Mouse (Mus musculus): ENCODE data around the gene Jund. TPM values are rescaled to one million over a fixed set of nuclear protein-coding genes. Genes with fewer than 3 reads are reported as not detected.

The Jund gene
- polyA plus RNA-seq, 1 experiment: 345 TPM

DNA sequence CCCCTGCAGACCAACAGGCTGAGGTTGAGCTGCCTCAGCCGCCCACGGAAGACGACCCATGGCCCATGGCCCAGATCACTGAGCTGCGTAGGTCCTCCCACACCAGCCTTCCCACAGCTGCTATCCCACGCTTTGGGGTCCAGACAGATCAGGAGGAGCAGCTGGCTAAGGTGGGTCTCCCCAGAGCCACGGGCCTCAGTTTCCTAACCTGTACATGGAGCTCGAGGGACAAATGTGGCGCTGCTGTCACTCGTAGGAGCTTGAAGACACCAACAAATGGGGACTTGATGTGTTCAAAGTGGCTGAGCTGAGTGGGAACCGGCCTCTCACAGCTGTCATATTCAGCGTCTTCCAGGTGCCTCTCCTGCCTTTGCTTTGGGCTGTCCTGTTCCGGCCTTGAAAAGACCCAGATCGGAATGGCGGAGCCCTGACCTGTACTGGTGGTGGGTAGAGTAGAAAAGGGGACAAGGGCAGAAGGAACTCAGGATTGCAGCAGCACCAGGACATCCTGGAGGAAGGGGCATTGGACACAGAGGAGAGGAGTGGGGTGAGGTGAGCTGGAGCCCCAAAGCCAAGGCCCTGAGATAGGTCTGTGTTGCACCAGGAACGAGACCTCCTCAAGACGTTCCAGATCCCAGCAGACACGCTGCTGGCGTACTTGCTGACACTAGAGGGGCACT, 48.6 kb downstream of the Jund start:
- no peak for DNase-seq (ENCODE audit: low read depth, low spot score)
- 85% methylated on average over 18 of the region's 18 CpGs for WGBS

DNA sequence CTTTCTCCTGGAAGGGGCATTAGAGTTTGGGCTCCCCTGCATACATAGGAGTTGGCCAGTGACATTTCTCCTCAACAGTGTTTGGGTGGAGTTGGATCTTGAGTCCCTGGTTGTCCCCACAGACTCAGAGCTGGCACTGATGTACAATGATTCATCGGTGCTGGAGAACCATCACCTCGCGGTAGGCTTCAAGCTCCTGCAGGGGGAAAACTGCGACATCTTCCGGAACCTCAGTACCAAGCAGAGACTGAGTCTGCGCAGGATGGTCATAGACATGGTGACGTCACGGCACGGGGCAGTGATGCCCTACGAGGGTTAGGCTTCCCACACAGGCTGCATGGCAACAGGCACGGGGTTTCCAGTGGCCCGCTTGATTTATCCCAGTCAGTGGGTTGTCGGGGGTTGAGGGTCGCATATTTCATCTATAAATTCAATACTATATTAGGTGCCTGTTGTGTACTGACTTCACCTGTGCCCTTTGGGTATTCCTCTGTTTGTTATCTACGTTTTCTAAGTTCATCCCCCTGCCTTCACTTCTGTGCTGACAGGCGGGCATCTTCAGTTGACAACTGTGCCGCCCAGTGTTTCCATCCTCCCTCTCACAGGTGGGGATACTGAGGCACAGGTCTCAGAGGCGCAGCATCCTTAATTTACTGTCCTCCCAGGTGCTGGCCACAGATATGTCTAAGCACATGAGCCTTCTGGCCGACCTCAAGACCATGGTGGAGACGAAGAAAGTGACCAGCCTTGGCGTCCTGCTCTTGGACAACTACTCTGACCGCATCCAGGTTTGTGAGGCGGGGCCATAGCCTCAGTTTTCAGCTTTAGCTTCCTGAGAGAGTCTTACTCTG, 49.7 kb downstream of the Jund start:
- 86% methylated on average over 23 of the region's 23 CpGs for WGBS
- DNase-seq (ENCODE audit: low read depth, low spot score): no peak

DNA sequence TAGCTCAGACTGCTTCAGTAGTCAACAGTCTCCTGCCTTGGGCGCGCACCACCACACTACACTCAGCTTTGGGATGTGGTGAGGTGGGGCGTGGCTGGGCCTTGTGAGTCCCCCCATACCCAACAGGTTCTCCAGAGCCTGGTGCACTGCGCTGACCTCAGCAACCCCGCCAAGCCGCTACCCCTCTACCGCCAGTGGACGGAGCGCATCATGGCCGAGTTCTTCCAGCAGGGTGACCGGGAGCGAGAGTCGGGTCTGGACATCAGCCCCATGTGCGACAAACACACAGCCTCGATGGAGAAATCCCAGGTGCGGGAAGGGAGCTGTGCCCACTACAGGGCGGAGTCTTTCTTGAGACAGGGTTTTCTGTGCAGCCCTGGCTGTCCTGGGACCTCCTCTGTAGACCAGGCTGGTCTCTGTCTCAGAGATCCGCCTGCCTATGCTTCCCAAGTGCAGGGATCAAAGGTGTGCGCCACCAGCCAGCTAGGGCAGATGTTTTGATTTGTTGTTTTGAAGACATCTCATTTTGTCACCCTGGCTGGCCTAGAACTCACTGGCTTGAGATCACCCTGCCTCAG, 50.4 kb downstream of the Jund start:
- no peak for DNase-seq (ENCODE audit: low read depth, low spot score)
- 82% methylated on average over 19 of the region's 19 CpGs for WGBS

Other genes starting within 250 kb of the Jund start
- gene Klhl26, start 222.0 kb upstream of the Jund start, polyA plus RNA-seq (2012; rRNA removed): 16.8 and 22.1 TPM in 2 replicates
- 2.1 and 2.4 TPM in 2 replicates for gene Tmem59l, start 211.6 kb upstream of the Jund start, polyA plus RNA-seq (2012; rRNA removed)
- gene Crlf1, start 205.8 kb upstream of the Jund start, polyA plus RNA-seq (2012; rRNA removed): 1.1 and 2.0 TPM in 2 replicates
- 137 and 159 TPM in 2 replicates for gene Rex1bd, start 192.2 kb upstream of the Jund start, polyA plus RNA-seq (2012; rRNA removed)
- gene Uba52, start 188.1 kb upstream of the Jund start, polyA plus RNA-seq (2012; rRNA removed): 768 and 796 TPM in 2 replicates
- 422 and 497 TPM in 2 replicates for gene Fkbp8, start 171.2 kb upstream of the Jund start, polyA plus RNA-seq (2012; rRNA removed)
- gene Kxd1, start 171.0 kb upstream of the Jund start, polyA plus RNA-seq (2012; rRNA removed): 64.3 and 72.6 TPM in 2 replicates
- 24.9 and 28.2 TPM in 2 replicates for gene Ell, start 159.5 kb upstream of the Jund start, polyA plus RNA-seq (2012; rRNA removed)
- gene Isyna1, start 104.6 kb upstream of the Jund start, polyA plus RNA-seq (2012; rRNA removed): 103 and 108 TPM in 2 replicates
- gene Ssbp4, start 90.1 kb upstream of the Jund start, polyA plus RNA-seq (2012; rRNA removed): 110 and 122 TPM in 2 replicates
- gene Lrrc25, start 82.8 kb upstream of the Jund start, polyA plus RNA-seq (2012; rRNA removed): 7.3 and 8.5 TPM in 2 replicates
- 1.8 and 2.2 TPM in 2 replicates for gene Gdf15, start 66.5 kb upstream of the Jund start, polyA plus RNA-seq (2012; rRNA removed)
- 52.0 and 73.1 TPM in 2 replicates for gene Pgpep1, start 38.6 kb upstream of the Jund start, polyA plus RNA-seq (2012; rRNA removed)
- 147 TPM in 2 replicates for gene Lsm4, start 25.7 kb upstream of the Jund start, polyA plus RNA-seq (2012; rRNA removed)
- gene Iqcn, start 4.5 kb downstream of the Jund start, polyA plus RNA-seq (2012; rRNA removed): 0.01 TPM in 1 of 2 replicates, not detected in the other
- 59.5 and 63.8 TPM in 2 replicates for gene Gm3336, start 19.6 kb downstream of the Jund start, polyA plus RNA-seq (2012; rRNA removed)
- 7.7 and 7.9 TPM in 2 replicates for gene Pde4c, start 24.8 kb downstream of the Jund start, polyA plus RNA-seq (2012; rRNA removed)
- 21.5 and 24.6 TPM in 2 replicates for gene Rab3a, start 55.7 kb downstream of the Jund start, polyA plus RNA-seq (2012; rRNA removed)
- gene Mpv17l2, start 62.0 kb downstream of the Jund start, polyA plus RNA-seq (2012; rRNA removed): 68.6 and 76.1 TPM in 2 replicates
- gene Pik3r2, start 77.8 kb downstream of the Jund start, polyA plus RNA-seq (2012; rRNA removed): 82.1 and 105 TPM in 2 replicates
- 24.2 and 38.6 TPM in 2 replicates for gene Mast3, start 106.1 kb downstream of the Jund start, polyA plus RNA-seq (2012; rRNA removed)
- gene Il12rb1, start 109.5 kb downstream of the Jund start, polyA plus RNA-seq (2012; rRNA removed): 2.4 and 4.2 TPM in 2 replicates
- gene Arrdc2, start 140.8 kb downstream of the Jund start, polyA plus RNA-seq (2012; rRNA removed): 22.2 and 25.7 TPM in 2 replicates
- 0.85 and 1.1 TPM in 2 replicates for gene Kcnn1, start 164.3 kb downstream of the Jund start, polyA plus RNA-seq (2012; rRNA removed)
- 45.3 and 50.8 TPM in 2 replicates for gene Ccdc124, start 175.0 kb downstream of the Jund start, polyA plus RNA-seq (2012; rRNA removed)
- gene Slc5a5, start 193.8 kb downstream of the Jund start, polyA plus RNA-seq (2012; rRNA removed): 0.45 and 0.55 TPM in 2 replicates
- 3,697 and 4,187 TPM in 2 replicates for gene Rpl18a, start 198.5 kb downstream of the Jund start, polyA plus RNA-seq (2012; rRNA removed)
- 14.3 and 18.8 TPM in 2 replicates for gene Map1s, start 207.0 kb downstream of the Jund start, polyA plus RNA-seq (2012; rRNA removed)

All from large intestine, adult 2 months (tissue).